Mouse (Mus musculus) heart, adult 2 months (tissue): ENCODE results near the gene Rnf216. TPM values are rescaled to one million over a fixed set of nuclear protein-coding genes. Genes with fewer than 3 reads are reported as not detected.

ENCODE experiments used
- DNase-seq, 2 experiments: peaks; one replicate each; pipeline ENCODE4 v3.0.0; 2021
- H3K27ac ChIP-seq: fragments of 200-600 bp; 2 replicates; pipeline ENCODE4 v1.8.1; 2022
- H3K27me3 ChIP-seq: fragments of 200-500 bp; 2 replicates; pipeline ENCODE4 v1.6.1; 2012; ENCODE audit warnings: mild to moderate bottlenecking, low read length, inconsistent platforms, mixed read lengths; ENCODE audit not compliant: control insufficient read depth, insufficient read depth
- H3K36me3 ChIP-seq: fragments of 200-500 bp; 2 replicates; pipeline ENCODE4 v1.6.1; 2012; ENCODE audit warnings: low read length, inconsistent platforms; ENCODE audit not compliant: control insufficient read depth, insufficient read depth
- H3K4me1 ChIP-seq: fragments of 200-500 bp; 2 replicates; pipeline ENCODE4 v1.6.1; 2011; ENCODE audit warnings: low read length; ENCODE audit not compliant: control insufficient read depth, insufficient read depth
- H3K4me3 ChIP-seq: fragments of 200-600 bp; 2 replicates; pipeline ENCODE4 v1.8.1; 2022
- H3K79me2 ChIP-seq: fragments of 200-500 bp; replicated peaks from 2 replicates; pipeline ENCODE4 v1.6.1; 2012; ENCODE audit warnings: mild to moderate bottlenecking, inconsistent platforms, low read length, moderate library complexity, mixed read lengths; ENCODE audit not compliant: control insufficient read depth, insufficient read depth
- H3K9ac ChIP-seq: fragments of 200-500 bp; 2 replicates; pipeline ENCODE4 v1.6.1; 2012; ENCODE audit warnings: low read depth, mild to moderate bottlenecking, control low read depth, inconsistent platforms, low read length, mixed read lengths
- CTCF ChIP-seq: fragments of 200-600 bp; IDR thresholded peaks from 2 replicates; pipeline ENCODE4 v1.8.1; 2022; ENCODE audit warnings: antibody characterized with exemption, mild to moderate bottlenecking, moderate library complexity
- EP300 ChIP-seq: fragments of 200-500 bp; IDR thresholded peaks from 2 replicates; pipeline ENCODE4 v1.6.1; 2011; ENCODE audit warnings: low read depth, low read length, control low read depth; ENCODE audit not compliant: insufficient read depth
- POLR2A ChIP-seq: fragments of 200-500 bp; IDR thresholded peaks from 2 replicates; pipeline ENCODE4 v1.6.1; 2011; ENCODE audit warnings: mild to moderate bottlenecking, low read depth, low read length, control low read depth; ENCODE audit not compliant: insufficient read depth
- WGBS: fragments of 180-500 bp; shearing (Covaris S2); methylation state at CpG from one replicate; pipeline ENCODE4 v1.1.7; 2018; 5-methylcytosine and 5-hydroxymethylcytosine counted together
- intact Hi-C: fragments of 180-260 bp; cut with DNase I; formaldehyde crosslinking; loops from one replicate; pipeline ENCODE4 v1.15.1; 2025
- polyA plus RNA-seq: library from polyadenylated mRNA; depleted of rRNA; stranded (reverse); fragments of >200 nt; gene quantifications from 2 replicates; pipeline ENCODE4 v1.2.3, GENCODE M21; 2012
- total RNA-seq, 2 experiments: library from RNA; stranded (reverse); gene quantifications; 2 replicates each; pipeline ENCODE4 v1.2.3; 2021

Gene Rnf216
- total and polyA plus RNA-seq, 3 experiments = 16.5 to 23.8 (median 23.3) TPM

- Histone ChIP-seq H3K4me1 (peaks cover 3% of the 10 kb centered on the region), H3K9ac (no peak overlapping the region), H3K79me2 (no peaks in the 10 kb centered on the region), H3K27ac (no peak overlapping the region), H3K4me3 (no peak overlapping the region), H3K27me3 (no peaks in the 10 kb centered on the region), H3K36me3 (no peaks in the 10 kb centered on the region)
- intact Hi-C loops = no loop called here
- TF ChIP-seq EP300 = no peak
- TF ChIP-seq CTCF = no peak
- TF ChIP-seq POLR2A = no peak
- 36% methylated on average over 3 of the region's 3 CpGs for WGBS
- DNase-seq = no peak
Observed at GRCm38 (mm10) chr5:142973971-142974370, 138.8 kb downstream of the Rnf216 start.

- peaks cover 9% of the 10 kb centered on the region for H3K4me1 ChIP-seq
- no peaks in the 10 kb centered on the region for H3K36me3 ChIP-seq
- WGBS = 78% methylated on average over 14 of the region's 14 CpGs
- H3K27ac ChIP-seq = no peak overlapping the region
- H3K9ac ChIP-seq = no peak overlapping the region
- intact Hi-C loops = no loop called here
- TF ChIP-seq POLR2A = no peak
- no peak for TF ChIP-seq CTCF
- no peak for TF ChIP-seq EP300
- no peak for DNase-seq
- H3K79me2 ChIP-seq = peaks cover 1% of the 10 kb centered on the region; the same call in 1 of the 2 replicates
- H3K4me3 ChIP-seq = no peak overlapping the region
- no peaks in the 10 kb centered on the region for H3K27me3 ChIP-seq
Observed at GRCm38 (mm10) chr5:142968411-142968810, 144.4 kb downstream of the Rnf216 start.

GRCm38 (mm10) chr5:142964650-142965049 is 148.1 kb downstream of the Rnf216 start:
- H3K4me3 ChIP-seq = no peak overlapping the region
- WGBS = 63% methylated on average over 6 of the region's 6 CpGs
- intact Hi-C loops = loop anchor here (5.0 kb wide), 2 partner anchors 33 to 53 kb away; no protein-coding TSS in a partner anchor
- TF ChIP-seq EP300 = no peak
- no peak for DNase-seq
- H3K4me1 ChIP-seq = peaks cover 9% of the 10 kb centered on the region
- H3K27me3 ChIP-seq = peaks cover 3% of the 10 kb centered on the region
- H3K79me2 ChIP-seq = peaks cover 1% of the 10 kb centered on the region; the same call in 1 of the 2 replicates
- H3K9ac ChIP-seq = no peak overlapping the region
- H3K36me3 ChIP-seq = no peaks in the 10 kb centered on the region
- no peak overlapping the region; the same call in 1 of the 2 replicates for H3K27ac ChIP-seq

GRCm38 (mm10) chr5:142963705-142964494 is 148.9 kb downstream of the Rnf216 start:
- H3K79me2 ChIP-seq = peaks cover 1% of the 10 kb centered on the region; the same call in 1 of the 2 replicates
- H3K4me1 ChIP-seq = peaks cover 9% of the 10 kb centered on the region
- no peaks in the 10 kb centered on the region for H3K36me3 ChIP-seq
- H3K27ac ChIP-seq = no peak overlapping the region; the same call in 1 of the 2 replicates
- intact Hi-C loops = loop anchor here (2.0 to 5.0 kb wide), 3 partner anchors 17 to 53 kb away; no protein-coding TSS in a partner anchor
- H3K27me3 ChIP-seq = peaks cover 3% of the 10 kb centered on the region
- WGBS = 34% methylated on average over 17 of the region's 17 CpGs
- no peak overlapping the region for H3K9ac ChIP-seq
- no peak for DNase-seq
- TF ChIP-seq CTCF = no peak
- TF ChIP-seq EP300 = no peak
- TF ChIP-seq POLR2A = no peak
- H3K4me3 ChIP-seq = no peak overlapping the region

- intact Hi-C loops = loop anchor here (2.0 to 5.0 kb wide), 3 partner anchors 18 to 54 kb away; no protein-coding TSS in a partner anchor
- H3K4me1 ChIP-seq = peaks cover 9% of the 10 kb centered on the region
- no peak overlapping the region for H3K9ac ChIP-seq
Observed at GRCm38 (mm10) chr5:142963003-142963704, 149.6 kb downstream of the Rnf216 start.

More at GRCm38 (mm10) chr5:142963003-142963704, 149.6 kb downstream of the Rnf216 start:
- WGBS = 16% methylated on average over 13 of the region's 13 CpGs
- Histone ChIP-seq H3K27me3 (peaks cover 3% of the 10 kb centered on the region), H3K36me3 (no peaks in the 10 kb centered on the region), H3K27ac (peak overlapping the region; percentile 49), H3K79me2 (peaks cover 1% of the 10 kb centered on the region; the same call in 1 of the 2 replicates), H3K4me3 (peak overlapping the region; percentile 29)
- TF ChIP-seq POLR2A (no peak), CTCF (no peak), EP300 (0 out of 2 replicates have a peak, but pooled peaks have one; percentile 20)
- peak; percentile 52 to 56 for DNase-seq
